Mouse (Mus musculus) gastrocnemius, adult 18-20 months (tissue): ENCODE data around the gene Bcar3. TPM values are rescaled to one million over a fixed set of nuclear protein-coding genes. Genes with fewer than 3 reads are reported as not detected.
A peak's percentile ranks its signal among the peaks of the same experiment; 100 is the strongest.

ENCODE experiments used
- DNase-seq: peaks from one replicate; pipeline ENCODE4 v3.0.0; 2021; ENCODE audit warnings: low spot score
- total RNA-seq, 2 experiments: library from RNA; stranded (reverse); gene quantifications; 2 replicates each; pipeline ENCODE4 v1.2.3; 2021

The Bcar3 gene
- total RNA-seq, 2 experiments from 2014 or later = 3.0 to 8.3 TPM

DNA sequence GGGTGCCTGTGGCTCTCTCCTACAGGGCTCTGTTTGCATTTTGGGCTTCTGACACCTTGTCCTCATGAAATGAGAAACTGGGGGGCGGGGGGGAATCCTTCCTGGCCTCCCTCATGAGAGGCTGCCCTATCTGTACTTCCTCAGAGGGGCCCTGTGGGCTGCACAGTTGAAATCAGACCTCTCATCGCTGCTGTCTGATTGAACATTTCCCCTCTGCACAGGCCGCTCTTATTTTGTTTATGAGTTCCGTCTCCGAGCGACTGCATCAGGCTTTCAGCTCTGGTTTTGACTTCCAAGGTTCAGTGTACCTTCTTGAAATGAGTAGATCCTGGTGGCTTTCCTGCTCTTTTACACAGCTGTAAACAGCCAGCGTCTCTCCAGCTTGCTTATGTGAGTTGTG lies 40.4 kb downstream of the Bcar3 start:
- no peak for DNase-seq

DNA sequence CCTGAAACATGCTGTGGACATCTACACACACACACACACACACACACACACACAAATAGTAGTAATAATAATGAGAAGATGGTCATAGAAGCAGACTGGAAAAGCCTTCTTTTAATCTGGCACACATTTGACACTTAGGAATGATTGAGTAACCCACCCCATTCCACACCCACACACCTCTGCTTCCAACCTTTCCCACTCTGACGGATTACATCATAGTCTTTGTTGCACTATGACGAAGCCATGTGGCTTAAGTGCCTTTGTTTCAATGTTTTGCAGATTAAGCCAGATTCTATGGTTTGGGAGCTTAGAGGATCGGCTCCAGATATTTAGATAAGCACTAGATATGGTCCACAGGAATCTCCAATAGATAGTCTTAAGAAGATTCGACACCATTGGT lies 42.1 kb downstream of the Bcar3 start:
- no peak for DNase-seq

DNA sequence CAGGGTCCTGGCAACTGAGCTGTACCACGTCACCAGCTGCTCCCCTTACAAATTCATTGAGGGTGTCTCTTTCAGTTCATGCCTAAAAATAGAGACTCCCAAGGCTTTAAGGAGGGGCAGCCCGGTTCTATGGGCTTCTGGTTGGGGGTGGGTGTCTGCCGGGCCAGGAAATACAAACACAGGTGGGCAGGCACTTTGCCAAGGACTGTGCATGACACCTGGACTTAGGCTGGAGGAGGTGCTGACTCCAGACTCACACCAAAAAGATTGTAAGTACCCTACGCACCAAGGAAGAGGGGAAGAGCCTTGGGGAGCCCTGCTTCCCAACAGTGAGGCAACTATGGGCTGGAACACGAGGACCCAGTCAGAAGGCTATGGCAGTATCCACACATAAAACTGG lies 44.1 kb downstream of the Bcar3 start:
- peak; percentile 15 for DNase-seq

DNA sequence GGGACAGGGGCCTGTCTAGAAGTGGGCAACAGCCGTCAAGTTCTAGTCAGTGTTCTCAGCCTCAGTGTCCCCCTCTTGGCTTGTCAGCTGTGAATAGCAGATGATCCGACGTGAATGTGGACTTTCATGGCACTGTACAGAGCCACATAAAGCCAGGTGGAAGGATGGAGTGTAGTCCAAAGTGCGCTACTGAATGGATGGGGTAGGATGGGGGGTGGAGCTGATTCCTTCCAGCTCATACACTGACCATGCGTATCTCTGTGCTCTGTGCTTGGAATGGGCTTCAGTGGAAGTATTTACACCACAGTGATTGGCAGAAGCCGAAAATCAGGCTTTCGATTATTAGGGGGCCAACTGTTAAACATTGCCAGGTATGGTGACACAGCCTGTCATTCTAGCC lies 45.0 kb downstream of the Bcar3 start:
- DNase-seq = no peak

DNA sequence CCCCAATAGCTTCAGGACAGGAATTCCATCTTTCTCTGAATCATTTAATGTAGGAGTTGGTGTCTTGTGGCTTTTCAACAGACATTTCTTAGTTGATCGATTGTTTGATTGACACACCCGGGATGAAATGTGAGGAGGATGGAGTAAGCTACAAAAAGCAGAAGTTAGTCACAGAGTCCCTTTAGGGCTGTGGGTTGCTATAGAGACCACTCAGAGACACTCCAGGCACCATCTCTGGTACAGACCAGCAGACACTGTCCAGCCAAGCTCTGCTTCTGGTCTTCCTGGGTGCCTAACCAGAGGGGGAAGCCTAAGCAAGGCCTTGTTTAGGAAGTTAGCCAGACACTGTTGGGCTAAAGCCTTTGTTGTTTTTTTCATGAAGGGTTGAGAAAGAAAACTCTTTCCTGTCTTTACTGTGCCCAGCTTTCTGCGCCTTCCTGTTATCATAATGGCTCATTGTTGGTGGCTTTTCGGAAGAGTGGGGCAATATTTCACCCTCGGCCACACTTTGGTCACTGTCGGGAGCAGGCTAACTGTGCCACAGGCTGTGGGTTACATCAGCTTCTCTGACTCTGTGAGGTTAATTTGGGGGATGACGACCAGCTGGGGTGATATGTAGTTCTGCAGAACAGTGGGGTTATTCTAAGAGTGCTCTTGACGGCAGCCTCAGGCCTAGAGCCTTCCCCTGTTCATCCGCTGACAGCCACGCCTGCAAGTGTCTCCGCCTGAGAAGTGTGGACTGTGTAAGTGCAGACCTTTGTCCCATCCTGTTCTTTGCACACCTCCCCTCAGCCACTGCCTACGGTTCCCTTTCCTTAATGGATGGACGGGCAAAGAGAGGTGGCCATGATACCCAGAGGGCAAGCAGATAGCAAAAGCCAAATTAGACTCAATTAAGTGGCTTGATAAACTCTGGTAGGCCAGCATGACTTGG lies 46.5 kb downstream of the Bcar3 start:
- no peak for DNase-seq

DNA sequence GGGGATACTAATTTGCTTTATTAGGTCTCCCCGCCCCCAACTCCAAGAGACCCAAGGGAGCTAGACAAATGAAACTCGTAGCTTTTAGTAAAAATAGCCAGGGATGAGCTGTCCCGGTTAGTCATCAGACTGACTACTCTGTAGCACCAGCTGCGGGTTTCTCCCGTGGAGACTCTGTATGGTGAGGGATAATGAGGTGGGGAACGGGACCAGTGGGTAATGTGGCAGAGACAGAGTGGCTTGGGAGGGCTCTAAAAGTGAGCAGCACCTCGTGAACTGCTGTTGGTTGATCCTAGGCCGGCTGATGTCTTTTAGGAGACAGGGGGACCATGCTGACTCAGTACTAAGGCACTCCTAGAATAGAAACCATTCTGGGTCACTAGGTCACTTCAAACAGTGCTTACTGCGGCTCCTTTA lies 49.5 kb downstream of the Bcar3 start:
- DNase-seq = no peak

- DNase-seq = no peak
These were observed 50.4 kb downstream of the Bcar3 start for GRCm38 (mm10) chr3:122344350-122344749.

DNA sequence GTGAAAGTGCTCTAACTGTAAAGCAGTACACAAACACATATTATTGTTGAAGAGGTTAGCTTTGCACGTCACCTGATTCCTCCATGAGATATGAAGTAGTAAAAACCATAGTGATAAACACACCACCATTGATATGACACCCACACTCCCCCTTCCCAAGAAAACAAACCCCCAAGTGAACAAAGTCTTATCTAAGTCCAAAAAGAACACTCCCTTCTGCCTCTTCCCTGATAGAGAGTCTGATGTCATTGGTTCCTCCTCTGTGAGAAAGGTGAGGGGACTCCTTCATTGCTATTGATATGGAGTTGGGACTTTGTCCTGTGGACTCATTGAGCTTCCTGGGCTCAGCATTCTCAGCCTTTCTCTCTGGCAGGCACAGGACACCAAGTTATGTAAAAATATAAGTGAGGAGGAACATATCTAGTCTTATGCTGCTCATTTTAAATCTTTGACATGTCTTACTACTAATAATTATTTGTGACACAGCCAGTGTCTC lies 52.1 kb downstream of the Bcar3 start:
- DNase-seq = no peak

DNA sequence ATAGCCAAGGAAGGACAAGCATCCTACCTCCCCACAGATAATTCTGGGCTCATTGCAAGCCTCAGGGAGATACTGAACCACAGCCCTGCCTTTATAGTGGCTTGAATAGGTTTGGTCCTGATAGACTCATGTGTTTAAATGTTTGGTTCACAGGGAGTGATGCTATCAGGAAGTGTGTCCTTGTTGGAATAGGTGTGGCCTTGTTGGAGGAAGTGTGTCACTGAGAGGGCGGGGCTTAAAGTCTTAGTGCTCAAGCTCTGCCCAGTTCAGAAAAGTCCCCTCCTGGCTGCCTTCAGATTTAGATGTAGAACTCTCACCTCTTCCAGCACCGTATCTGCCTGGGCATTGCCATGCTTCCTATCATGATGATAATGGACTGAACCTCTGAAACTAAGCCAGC lies 52.7 kb downstream of the Bcar3 start:
- no peak for DNase-seq

- DNase-seq = no peak
These were observed 54.7 kb downstream of the Bcar3 start for GRCm38 (mm10) chr3:122348677-122349076.

- DNase-seq = no peak
These were observed 58.9 kb downstream of the Bcar3 start for GRCm38 (mm10) chr3:122352801-122353200.

DNA sequence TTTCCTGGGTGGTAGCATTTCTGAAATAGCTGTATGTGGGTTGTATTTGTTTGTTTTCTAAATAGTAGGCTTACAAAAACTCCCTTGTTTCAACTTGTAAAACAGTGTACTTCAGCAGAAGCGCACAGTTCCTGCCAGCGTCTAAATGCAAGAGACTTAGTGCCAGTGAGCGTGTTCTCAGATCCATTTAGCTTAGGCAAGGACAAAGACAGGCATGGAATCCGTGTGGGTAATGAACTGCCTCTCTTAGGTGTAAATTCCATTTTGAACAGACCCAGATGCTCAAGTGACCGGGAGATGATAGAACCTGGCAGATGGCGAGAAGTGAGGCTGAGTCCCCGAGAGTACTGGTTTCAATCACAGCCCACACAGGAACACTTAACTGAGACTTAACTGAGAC lies 65.5 kb downstream of the Bcar3 start:
- no peak for DNase-seq

DNA sequence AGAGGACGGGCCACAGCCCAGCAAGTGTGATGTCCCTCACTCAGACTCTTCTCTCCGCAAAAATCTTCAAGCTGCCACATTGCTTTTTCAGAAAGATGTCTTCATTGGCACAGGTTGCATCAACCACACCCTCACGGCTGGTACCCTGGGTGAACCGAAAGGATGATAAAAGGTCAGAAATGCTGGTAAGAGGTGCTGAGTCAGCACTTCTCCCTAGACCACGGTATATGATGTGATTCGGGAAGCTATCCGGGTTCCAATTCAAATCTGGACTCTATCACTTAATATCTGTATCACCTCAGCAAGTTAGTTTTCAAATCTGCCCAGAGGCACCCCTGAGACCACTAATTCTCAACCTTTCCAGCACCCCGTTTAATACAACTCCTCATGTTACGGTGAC lies 66.0 kb downstream of the Bcar3 start:
- no peak for DNase-seq

- DNase-seq = no peak
These were observed 66.8 kb downstream of the Bcar3 start for GRCm38 (mm10) chr3:122360721-122361138.

- DNase-seq = no peak
These were observed 68.8 kb downstream of the Bcar3 start for GRCm38 (mm10) chr3:122362719-122363118.

DNA sequence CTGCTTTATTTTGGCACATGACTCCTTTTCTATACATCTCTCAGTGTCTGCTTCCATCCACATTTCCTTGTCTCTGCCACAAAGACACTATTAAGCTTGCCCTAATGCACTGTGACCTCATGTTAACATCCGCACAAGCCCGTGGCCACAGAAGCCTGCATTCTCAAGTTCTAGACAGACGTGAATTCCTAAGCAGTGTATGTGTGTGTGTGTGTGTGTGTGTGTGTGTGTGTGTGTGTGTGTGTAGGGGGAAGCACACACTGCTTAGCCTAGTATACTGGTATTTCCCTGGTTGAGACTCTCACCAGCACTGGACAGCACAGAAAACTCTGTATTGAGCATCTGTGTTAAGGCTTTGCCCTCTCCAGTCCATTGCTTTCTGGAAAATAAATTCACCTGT lies 70.6 kb downstream of the Bcar3 start:
- no peak for DNase-seq

DNA sequence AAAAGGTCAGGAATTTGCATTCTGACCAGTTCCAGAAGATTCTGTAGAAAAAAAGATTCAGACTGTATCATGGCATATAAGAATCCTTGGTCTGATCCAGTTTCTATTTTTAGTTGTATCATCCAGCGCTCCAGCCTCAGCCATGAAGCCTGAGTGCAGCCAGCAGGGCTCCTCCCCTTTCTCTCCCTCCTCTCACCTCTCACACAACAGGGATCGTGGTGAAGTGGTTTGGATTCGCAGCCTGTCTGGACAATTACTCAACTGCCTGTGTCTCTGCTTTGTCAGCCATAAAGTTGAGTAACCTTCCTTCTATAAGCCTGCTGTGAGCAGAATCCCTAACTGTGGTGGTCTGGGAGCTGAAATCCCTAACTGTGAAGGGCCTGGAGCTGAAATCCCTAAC lies 71.4 kb downstream of the Bcar3 start:
- DNase-seq = no peak

- no peak for DNase-seq
These were observed 77.9 kb downstream of the Bcar3 start for GRCm38 (mm10) chr3:122371646-122372341.

DNA sequence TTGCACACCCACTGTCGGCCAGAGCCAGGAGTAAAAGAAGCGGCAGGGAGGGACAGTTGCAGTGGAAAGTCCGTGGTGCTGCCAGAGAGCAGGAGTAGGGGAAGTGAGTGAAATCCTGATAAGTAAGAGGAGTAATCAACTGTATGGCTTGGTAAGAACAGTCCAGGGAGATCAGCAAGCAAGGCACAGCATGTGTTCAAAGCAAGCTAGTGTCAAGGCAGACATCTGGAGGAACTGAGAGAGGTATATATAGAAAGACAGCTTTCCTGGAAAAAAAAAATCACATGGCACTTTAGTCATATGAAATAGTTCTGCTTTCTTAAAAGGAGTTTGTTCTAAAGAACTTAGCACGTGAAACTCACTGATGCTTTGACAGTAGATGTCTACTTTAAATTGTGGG lies 78.7 kb downstream of the Bcar3 start:
- no peak for DNase-seq

DNA sequence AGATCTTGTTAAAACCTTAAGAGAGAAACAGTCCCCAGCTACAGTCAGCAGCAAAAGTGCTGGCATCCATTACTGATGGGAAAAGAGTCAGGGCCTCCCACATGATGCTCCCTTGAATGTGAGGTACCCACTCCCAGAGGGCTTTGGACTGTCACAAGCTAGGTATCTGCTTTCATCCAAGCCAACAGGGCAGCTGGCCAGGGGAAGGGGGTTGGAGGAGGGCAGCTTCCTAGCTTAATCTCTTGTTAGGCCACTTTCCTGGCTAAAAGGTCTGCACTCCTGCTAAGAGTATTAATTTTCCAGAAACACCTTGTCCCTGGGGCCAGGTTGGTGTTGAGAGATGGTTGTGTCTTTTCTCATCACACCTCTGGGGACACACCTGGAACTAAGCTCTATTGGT lies 82.1 kb downstream of the Bcar3 start:
- DNase-seq = no peak

GRCm38 (mm10) chr3:122376412-122376831 lies 82.5 kb downstream of the Bcar3 start:
- no peak for DNase-seq

- DNase-seq = no peak
These were observed 83.0 kb downstream of the Bcar3 start for GRCm38 (mm10) chr3:122376841-122377464.
